Comparison of ENCODE assay signal across 20 mouse cellular contexts in the genomic region with DNA sequence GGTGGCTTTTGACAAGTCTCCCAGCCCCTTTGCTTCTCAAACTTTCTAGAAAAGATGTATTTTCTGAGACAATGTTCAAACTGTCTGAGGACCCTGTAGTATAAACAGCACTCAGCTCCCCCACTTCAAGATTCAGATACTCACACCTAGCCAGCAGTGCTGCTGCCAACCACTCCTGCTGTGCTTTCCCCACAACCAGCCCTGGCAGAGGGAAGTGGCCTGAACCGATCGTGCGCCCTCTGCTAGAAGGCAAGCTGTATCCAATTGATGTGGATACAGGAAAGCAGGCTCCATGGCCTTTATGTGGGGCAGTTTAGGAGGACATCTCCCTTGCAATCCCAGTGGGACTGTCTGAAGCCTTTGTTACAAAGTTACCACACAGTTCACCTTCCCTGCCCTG.
DNase-seq lines count a peak whose midpoint lies in the region; ATAC-seq lines count a peak whose summit lies in the region.
"Had no signal": no experiment of that assay in that cellular context is flagged by ENCODE, and none has a peak within 500 bp of the region (broad histone marks: within the 10 kb centered on the region; RNA-seq: fewer than 3 reads in every experiment).

No protein-coding gene starts in this region.

- DNase-seq in cerebellum, postnatal 10 days: peak; percentile 35 to 62
- DNase-seq in cerebellum, adult 8-10 months: no peak
- no peak for DNase-seq in heart, adult 11 months
- peak; percentile 6 for DNase-seq in testis, postnatal 14 days (ENCODE audit: low spot score)
- no peak for DNase-seq in testis, postnatal 10 days (ENCODE audit: low spot score)
- DNase-seq in gastrocnemius, postnatal 14 days: no peak
- no peak for DNase-seq in right cerebral cortex, postnatal 36 days (ENCODE audit: low spot score in 2 of 2)
- DNase-seq: adrenal gland, adult 8-10 months; B cell, adult 2 months; cerebellum, adult 11-12 months; cerebellum, adult 9-11 months; heart, postnatal 14 days had no signal

- no peaks in the 10 kb centered on the region for H3K36me3 ChIP-seq in heart, embryonic 11.5 days (ENCODE audit: control insufficient read depth, insufficient read depth, low read length)
- H3K36me3 ChIP-seq: G1E; heart, embryonic 15.5 days; hindbrain, embryonic 10.5 days; intestine, embryonic 15.5 days had no signal

- peaks cover 10% of the 10 kb centered on the region; the same call in 1 of the 2 replicates for H3K4me1 ChIP-seq in heart, embryonic 11.5 days (ENCODE audit: control insufficient read depth, insufficient read depth, low read length)

- 54% methylated on average over 3 of the region's 3 CpGs for WGBS in heart, embryonic 11.5 days (ENCODE audit: insufficient replicate concordance)

- no peak overlapping the region for H3K27ac ChIP-seq in heart, embryonic 11.5 days (ENCODE audit: low read depth, low read length)
- H3K27ac ChIP-seq: heart, embryonic 15.5 days; hindbrain, embryonic 10.5 days; hindbrain, embryonic 14.5 days; intestine, embryonic 15.5 days had no signal

- H3K9me3 ChIP-seq in heart, embryonic 11.5 days (replicated peaks; ENCODE audit: control insufficient read depth, low read length): no peaks in the 10 kb centered on the region
- H3K9me3 ChIP-seq: G1E; heart, embryonic 15.5 days; hindbrain, embryonic 10.5 days; intestine, embryonic 15.5 days had no signal

- H3K9ac ChIP-seq in heart, embryonic 11.5 days (ENCODE audit: low read depth, low read length): 0 out of 2 replicates have a peak overlapping the region, but pooled peaks have one; percentile 28
- H3K9ac ChIP-seq: heart, embryonic 15.5 days; hindbrain, embryonic 14.5 days; intestine, embryonic 15.5 days had no signal

- intact Hi-C loops in gastrocnemius, postnatal 14 days (cut with DNase I; ENCODE audit: low total_unique reads): no loop called here

- H3K4me2 ChIP-seq in heart, embryonic 11.5 days: no peak overlapping the region
- H3K4me2 ChIP-seq: heart, embryonic 15.5 days; hindbrain, embryonic 14.5 days; intestine, embryonic 15.5 days had no signal

- H3K4me3 ChIP-seq in heart, embryonic 11.5 days (ENCODE audit: low read depth, low read length): no peak overlapping the region
- H3K4me3 ChIP-seq: heart, embryonic 15.5 days; hindbrain, embryonic 10.5 days; intestine, embryonic 15.5 days had no signal

- ATAC-seq in heart, embryonic 11.5 days (replicated peaks; ENCODE audit: insufficient number of reproducible peaks, low FRiP score, low TSS enrichment): no peak
- ATAC-seq: CD4-positive, CD25-positive, alpha-beta regulatory T cell, adult 4 months; forebrain, embryonic 14.5 days; intestine, embryonic 15.5 days had no signal

- H3K27me3 ChIP-seq in heart, embryonic 11.5 days (ENCODE audit: control insufficient read depth, insufficient read depth, low read length): no peaks in the 10 kb centered on the region
- H3K27me3 ChIP-seq: heart, embryonic 15.5 days; intestine, embryonic 15.5 days had no signal

Comparison
In these comparisons a context has a peak if more than half of its experiments do, and no peak if none do; other contexts are left out.
1. DNase-seq: peak in cerebellum, postnatal 10 days (2 of 2) and testis, postnatal 14 days (single experiment); none in cerebellum, adult 8-10 months (single experiment), heart, adult 11 months (single experiment), testis, postnatal 10 days (single experiment), gastrocnemius, postnatal 14 days (single experiment) and right cerebral cortex, postnatal 36 days (0 of 2).